Mouse (Mus musculus) kidney, adult 2 months (tissue): Measurements from ENCODE around the gene Ccnj. TPM values are rescaled to one million over a fixed set of nuclear protein-coding genes. Genes with fewer than 3 reads are reported as not detected.
A peak's percentile ranks its signal among the peaks of the same experiment; 100 is the strongest.

ENCODE experiments used
- DNase-seq: peaks from one replicate; pipeline ENCODE4 v3.0.0; 2021
- H3K27ac ChIP-seq: fragments of 200-500 bp; 2 replicates; pipeline ENCODE4 v1.5.1; 2012; ENCODE audit warnings: low read depth, low read length, control low read depth, inconsistent platforms; ENCODE audit not compliant: insufficient read depth
- H3K27me3 ChIP-seq: fragments of 200-500 bp; replicated peaks from 2 replicates; pipeline ENCODE4 v1.6.1; 2012; ENCODE audit warnings: mild to moderate bottlenecking, moderate library complexity, low read length, inconsistent platforms; ENCODE audit not compliant: control insufficient read depth, insufficient read depth
- H3K36me3 ChIP-seq: fragments of 200-500 bp; 2 replicates; pipeline ENCODE4 v1.6.1; 2012; ENCODE audit warnings: mild to moderate bottlenecking, moderate library complexity, low read length, inconsistent platforms; ENCODE audit not compliant: control insufficient read depth, insufficient read depth
- H3K4me1 ChIP-seq: fragments of 200-500 bp; 2 replicates; pipeline ENCODE4 v1.6.1; 2011; ENCODE audit warnings: low read length; ENCODE audit not compliant: control insufficient read depth, insufficient read depth
- H3K4me3 ChIP-seq: fragments of 200-500 bp; 2 replicates; pipeline ENCODE4 v1.5.1; 2011; ENCODE audit warnings: mild to moderate bottlenecking, low read depth, low read length, control low read depth; ENCODE audit not compliant: insufficient read depth
- CTCF ChIP-seq: fragments of 200-500 bp; conservative IDR thresholded peaks from 2 replicates; pipeline ENCODE4 v1.5.1; 2011; ENCODE audit warnings: low read depth, mild to moderate bottlenecking, control low read depth, low read length, moderate library complexity, mixed read lengths; ENCODE audit not compliant: insufficient read depth, insufficient read length
- POLR2A ChIP-seq: fragments of 200-500 bp; IDR thresholded peaks from one replicate; pipeline ENCODE4 v1.6.1; 2011; ENCODE audit warnings: low read depth, low read length, control low read depth
- WGBS: fragments of 180-500 bp; shearing (Covaris S2); methylation state at CpG from one replicate; pipeline ENCODE4 v1.1.7; 2018; 5-methylcytosine and 5-hydroxymethylcytosine counted together
- polyA plus RNA-seq: library from polyadenylated mRNA; depleted of rRNA; stranded (reverse); fragments of >200 nt; gene quantifications from 2 replicates; pipeline ENCODE4 v1.2.3, GENCODE M21; 2012

Ccnj gene
- polyA plus RNA-seq, 1 experiment: 3.1 TPM

DNA sequence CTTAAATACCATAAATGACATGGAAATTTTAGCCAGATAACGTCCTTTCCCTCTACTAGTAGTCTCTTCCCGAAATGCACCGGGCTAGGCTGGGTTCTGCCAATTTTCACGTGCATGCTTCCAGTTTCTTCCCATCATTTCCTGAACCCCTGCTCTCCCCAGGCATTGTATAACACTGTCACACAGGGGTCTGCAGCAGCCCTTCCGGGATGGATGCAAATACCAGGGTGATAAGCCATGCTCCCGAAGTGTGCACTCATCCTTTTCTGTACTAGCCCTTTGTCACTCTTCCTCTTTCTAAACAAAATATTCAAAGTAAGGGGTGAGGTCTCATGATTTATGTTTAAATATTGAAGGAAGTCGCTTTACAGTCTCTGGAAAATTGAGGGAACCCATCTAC lies 881 bp upstream of the Ccnj start:
- Histone ChIP-seq H3K36me3 (no peaks in the 10 kb centered on the region), H3K4me1 (peaks cover 3% of the 10 kb centered on the region; the same call in 1 of the 2 replicates), H3K27ac (no peak overlapping the region), H3K4me3 (peak overlapping the region; percentile 90; the same call in 1 of the 2 replicates), H3K27me3 (no peaks in the 10 kb centered on the region)
- TF ChIP-seq POLR2A (no peak), CTCF (no peak)
- WGBS: 55% methylated on average over 7 of the region's 7 CpGs
- no peak for DNase-seq

DNA sequence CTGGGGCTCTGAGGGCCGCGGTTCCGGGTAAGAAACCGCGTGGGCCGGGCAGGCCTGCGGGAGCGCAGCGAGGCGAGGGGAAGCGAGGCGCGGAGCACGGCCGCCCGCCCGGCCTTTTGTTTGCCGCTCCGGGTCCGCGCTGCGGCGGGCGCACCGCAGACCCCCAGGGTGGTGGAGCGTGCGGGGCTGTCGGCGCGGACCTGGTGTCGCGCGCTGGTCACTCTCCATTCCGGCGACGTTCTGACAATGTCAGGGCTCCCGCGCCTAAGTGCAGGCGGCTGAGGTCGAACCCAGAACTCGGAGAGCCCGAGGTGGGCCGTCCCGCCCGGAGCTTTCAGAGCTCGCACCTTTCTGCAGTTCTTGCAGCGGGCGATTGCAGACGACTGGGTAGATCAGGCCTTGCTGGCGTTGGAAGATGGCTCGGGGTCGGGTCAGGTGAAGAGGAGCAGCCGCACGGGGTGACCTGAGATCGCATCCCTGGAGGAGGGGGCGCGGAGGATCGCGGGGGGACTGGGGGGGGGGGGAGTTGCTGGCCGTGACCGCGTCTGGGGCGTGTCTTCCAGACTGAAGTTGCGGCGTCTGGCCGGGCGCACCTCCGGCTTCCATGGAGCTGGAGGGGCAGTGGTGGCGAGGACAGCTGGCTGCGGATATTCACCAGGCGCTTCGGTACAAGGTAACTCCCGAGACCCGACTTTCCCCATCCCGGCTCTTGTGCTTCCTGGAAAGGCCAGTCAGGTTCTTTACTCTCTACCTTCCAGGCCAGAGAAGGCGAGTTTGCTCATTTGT lies 530 bp downstream of the Ccnj start:
- Histone ChIP-seq H3K4me1 (peaks cover 3% of the 10 kb centered on the region; the same call in 1 of the 2 replicates), H3K36me3 (no peaks in the 10 kb centered on the region), H3K27me3 (no peaks in the 10 kb centered on the region), H3K27ac (no peak overlapping the region; the same call in 1 of the 2 replicates), H3K4me3 (peak overlapping the region; percentile 90)
- peak; percentile 50 for DNase-seq
- WGBS: under 1% methylated on average over 71 of the region's 76 CpGs
- TF ChIP-seq POLR2A (no peak), CTCF (no peak)

DNA sequence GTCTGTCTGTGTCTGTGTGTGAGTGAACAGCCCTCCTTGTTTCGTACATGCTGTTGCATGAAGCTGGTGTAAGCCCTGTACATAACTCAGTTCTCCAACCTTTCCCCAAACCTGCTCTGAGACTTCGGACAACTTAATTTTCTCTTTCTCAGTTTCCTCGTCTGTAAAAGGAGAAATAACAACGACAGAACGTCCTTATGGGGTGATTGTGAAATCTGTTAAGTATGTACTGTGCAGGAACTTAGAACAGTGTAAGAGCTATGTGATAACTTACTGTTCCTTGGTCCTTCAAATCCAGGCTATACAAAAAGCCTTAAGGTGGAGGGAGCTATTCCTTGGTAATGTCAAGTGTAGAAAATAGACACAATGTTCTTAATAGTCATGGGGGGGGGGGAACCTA lies 1.3 kb downstream of the Ccnj start:
- 24% methylated on average over 5 of the region's 5 CpGs for WGBS
- TF ChIP-seq POLR2A (no peak), CTCF (no peak)

DNA sequence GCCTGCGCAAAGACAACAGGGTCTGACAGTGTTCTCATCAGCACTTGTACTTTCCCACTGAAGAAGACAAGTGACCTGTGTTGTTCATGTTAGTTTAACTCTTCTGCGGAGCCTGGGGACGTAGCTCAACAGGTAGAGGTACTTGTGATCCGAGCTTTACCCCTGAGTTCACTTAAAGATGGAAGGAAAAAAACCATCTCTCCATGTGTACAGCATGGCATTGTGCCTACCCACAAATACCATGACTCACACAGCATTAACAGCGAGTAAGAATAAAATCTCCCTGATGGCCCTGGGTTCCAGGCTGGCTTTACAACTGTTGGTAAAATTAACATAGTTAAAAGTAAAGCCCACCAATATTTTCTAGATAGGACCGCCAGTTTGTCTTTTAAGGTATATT lies 3.4 kb downstream of the Ccnj start:
- no peak overlapping the region for H3K4me3 ChIP-seq
- DNase-seq: no peak
- no peaks in the 10 kb centered on the region for H3K27me3 ChIP-seq
- 92% methylated on average over 6 of the region's 6 CpGs for WGBS
- H3K27ac ChIP-seq: no peak overlapping the region
- TF ChIP-seq CTCF: no peak
- TF ChIP-seq POLR2A: no peak
- H3K4me1 ChIP-seq: peaks cover 3% of the 10 kb centered on the region; the same call in 1 of the 2 replicates
- no peaks in the 10 kb centered on the region for H3K36me3 ChIP-seq

More for the DNA sequence above, 1.3 kb downstream of the Ccnj start:
- Histone ChIP-seq H3K27me3 (no peaks in the 10 kb centered on the region), H3K4me3 (peak overlapping the region; percentile 90), H3K4me1 (peaks cover 3% of the 10 kb centered on the region; the same call in 1 of the 2 replicates), H3K36me3 (no peaks in the 10 kb centered on the region), H3K27ac (no peak overlapping the region)
- no peak for DNase-seq

DNA sequence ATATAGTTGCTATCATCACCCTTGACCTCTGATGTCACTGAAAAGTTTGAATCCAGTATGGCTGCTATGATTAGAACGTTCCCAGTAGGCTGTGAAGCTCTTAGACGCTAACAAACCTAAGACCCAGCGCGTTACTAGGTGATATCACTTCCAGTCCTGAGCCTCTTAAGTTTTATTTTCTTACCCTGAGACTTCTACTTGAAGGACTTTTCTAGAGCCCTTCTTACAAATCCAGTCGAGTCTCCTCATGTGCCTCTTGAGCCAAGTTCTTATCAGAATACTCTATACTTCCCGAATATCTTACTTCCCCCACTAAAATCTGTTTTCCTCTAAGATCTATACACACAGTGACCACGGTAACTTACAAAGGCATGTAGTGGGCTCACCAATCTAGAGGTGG lies 7.1 kb downstream of the Ccnj start:
- Histone ChIP-seq H3K27me3 (no peaks in the 10 kb centered on the region), H3K4me1 (no peaks in the 10 kb centered on the region), H3K27ac (no peak overlapping the region), H3K4me3 (no peak overlapping the region), H3K36me3 (no peaks in the 10 kb centered on the region)
- no peak for DNase-seq
- TF ChIP-seq CTCF: no peak
- no peak for TF ChIP-seq POLR2A
- WGBS: 92% methylated on average over 7 of the region's 7 CpGs

DNA sequence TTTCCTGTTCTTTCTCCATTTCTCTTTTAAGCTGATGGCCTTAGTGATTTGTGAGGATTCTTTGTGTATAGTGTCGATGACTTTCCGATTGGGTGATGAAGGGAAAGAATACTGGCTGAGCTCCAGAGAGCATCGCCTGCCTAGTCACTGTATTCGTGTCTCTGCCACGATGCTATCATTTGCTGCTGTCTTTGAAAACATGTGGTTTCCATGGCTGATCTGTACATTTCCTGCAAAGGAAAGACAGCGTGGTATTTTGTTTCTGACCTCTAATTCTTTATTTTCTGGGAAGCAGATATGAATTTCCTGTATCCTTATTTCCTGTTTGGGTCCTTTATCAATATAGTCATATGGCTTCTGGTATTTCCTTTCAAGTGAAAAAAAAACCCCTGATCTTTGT lies 9.2 kb downstream of the Ccnj start:
- TF ChIP-seq POLR2A (no peak), CTCF (no peak)
- Histone ChIP-seq H3K36me3 (no peaks in the 10 kb centered on the region; the same call in 1 of the 2 replicates), H3K4me1 (no peaks in the 10 kb centered on the region), H3K4me3 (no peak overlapping the region), H3K27me3 (no peaks in the 10 kb centered on the region), H3K27ac (no peak overlapping the region)
- 63% methylated on average over 6 of the region's 6 CpGs for WGBS
- peak; percentile 5 for DNase-seq

DNA sequence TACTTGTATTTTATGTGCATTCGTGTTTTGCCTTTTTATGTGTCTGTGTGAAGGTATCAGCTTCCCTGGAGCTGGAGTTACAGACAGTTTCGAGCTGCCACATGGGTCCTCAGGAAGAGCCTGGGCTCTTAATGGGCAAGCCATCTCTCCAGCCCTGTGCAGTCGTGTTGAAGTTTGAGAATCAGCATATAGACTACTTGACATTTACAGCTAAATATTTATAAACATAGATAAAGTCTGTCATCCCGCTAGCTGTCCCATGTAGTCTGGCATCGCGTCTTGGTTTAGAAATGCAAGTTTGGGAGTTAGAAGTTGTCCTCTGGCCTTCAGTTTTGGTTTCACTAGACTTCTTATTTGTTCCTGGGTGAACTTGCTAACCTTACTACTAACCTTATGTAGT lies 10.0 kb downstream of the Ccnj start:
- Histone ChIP-seq H3K4me1 (no peaks in the 10 kb centered on the region), H3K4me3 (no peak overlapping the region), H3K27ac (no peak overlapping the region), H3K27me3 (no peaks in the 10 kb centered on the region), H3K36me3 (no peaks in the 10 kb centered on the region; the same call in 1 of the 2 replicates)
- no peak for DNase-seq
- no peak for TF ChIP-seq POLR2A
- WGBS: 85% methylated on average over 6 of the region's 6 CpGs
